Mouse (Mus musculus) brain, embryonic 14.5 days (tissue): ENCODE results near the gene Ak1. TPM values are rescaled to one million over a fixed set of nuclear protein-coding genes. Genes with fewer than 3 reads are reported as not detected.

Experiments used
- DNase-seq: peaks from one replicate; pipeline ENCODE4 v3.0.0-alpha.2; 2011; ENCODE audit warnings: low read depth
- CTCF ChIP-seq: fragments of 200-500 bp; IDR thresholded peaks from 2 replicates; pipeline ENCODE4 v1.5.1; 2012; ENCODE audit warnings: inconsistent platforms, mild to moderate bottlenecking, moderate library complexity, borderline replicate concordance; ENCODE audit not compliant: insufficient read depth, insufficient read length; ENCODE audit errors: extremely low read depth
- POLR2A ChIP-seq: fragments of 200-500 bp; IDR thresholded peaks from 2 replicates; pipeline ENCODE4 v1.6.1; 2012; ENCODE audit warnings: mild to moderate bottlenecking, inconsistent platforms, borderline replicate concordance; ENCODE audit not compliant: poor library complexity, insufficient read depth, insufficient read length, severe bottlenecking; ENCODE audit errors: extremely low read depth
- polyA plus RNA-seq: library from polyadenylated mRNA; depleted of rRNA; stranded (reverse); fragments of >200 nt; gene quantifications from 2 replicates; pipeline ENCODE4 v1.2.3, GENCODE M21; 2012; rRNA removed

Ak1 gene
- 31.0 and 41.5 TPM in 2 replicates for polyA plus RNA-seq

GRCm38 (mm10) chr2:32621517-32621859 is at the start of gene Ak1:
TSS of gene Ak1 (plus strand) at chr2:32621758.
- no peak for TF ChIP-seq POLR2A
- DNase-seq, result no peak

- TF ChIP-seq POLR2A (no peak), CTCF (no peak)
- DNase-seq, result no peak
Observed at GRCm38 (mm10) chr2:32572196-32572595, 49.4 kb upstream of the Ak1 start.

- DNase-seq, result no peak
- TF ChIP-seq CTCF (no peak), POLR2A (no peak)
Observed at GRCm38 (mm10) chr2:32574497-32574896, 47.1 kb upstream of the Ak1 start, which contains the start of gene Pip5kl1. TSS of gene Pip5kl1 (plus strand) at chr2:32574797.

DNA sequence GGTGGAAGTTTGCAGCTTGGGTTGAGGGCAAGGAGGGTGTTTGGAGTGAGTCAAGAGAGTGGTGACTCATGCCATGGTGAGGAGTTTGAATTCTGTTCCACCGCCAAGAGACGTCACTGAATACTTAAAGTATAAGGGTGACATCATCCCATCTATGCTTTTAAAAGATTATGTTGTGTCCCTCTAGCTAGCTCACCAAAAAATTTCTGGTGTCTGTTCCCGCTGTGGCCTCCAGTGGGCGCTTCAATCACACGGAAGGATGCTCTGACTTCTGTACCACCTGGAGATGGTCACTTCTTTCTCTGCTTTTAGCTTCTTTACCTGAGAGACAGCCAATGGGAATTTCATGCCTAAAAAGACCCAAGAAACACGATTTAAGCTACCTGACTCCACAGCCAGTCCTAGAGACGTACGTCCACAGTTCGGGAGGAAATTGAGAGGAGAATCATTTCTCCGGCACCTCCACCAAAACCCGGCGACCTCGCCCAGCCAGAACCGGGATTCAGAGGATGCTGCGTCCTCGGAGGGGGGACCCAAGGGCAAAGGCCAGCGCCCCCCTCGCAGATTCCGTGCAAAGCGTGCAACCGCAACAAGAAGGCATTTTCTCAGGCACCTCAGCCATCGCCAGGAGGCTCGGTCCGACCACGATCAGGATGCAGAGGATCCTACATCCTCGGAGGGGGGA is 46.5 kb upstream of the Ak1 start:
- no peak for TF ChIP-seq POLR2A
- TF ChIP-seq CTCF, result peak; percentile 89
- DNase-seq, result peak; percentile 68

DNA sequence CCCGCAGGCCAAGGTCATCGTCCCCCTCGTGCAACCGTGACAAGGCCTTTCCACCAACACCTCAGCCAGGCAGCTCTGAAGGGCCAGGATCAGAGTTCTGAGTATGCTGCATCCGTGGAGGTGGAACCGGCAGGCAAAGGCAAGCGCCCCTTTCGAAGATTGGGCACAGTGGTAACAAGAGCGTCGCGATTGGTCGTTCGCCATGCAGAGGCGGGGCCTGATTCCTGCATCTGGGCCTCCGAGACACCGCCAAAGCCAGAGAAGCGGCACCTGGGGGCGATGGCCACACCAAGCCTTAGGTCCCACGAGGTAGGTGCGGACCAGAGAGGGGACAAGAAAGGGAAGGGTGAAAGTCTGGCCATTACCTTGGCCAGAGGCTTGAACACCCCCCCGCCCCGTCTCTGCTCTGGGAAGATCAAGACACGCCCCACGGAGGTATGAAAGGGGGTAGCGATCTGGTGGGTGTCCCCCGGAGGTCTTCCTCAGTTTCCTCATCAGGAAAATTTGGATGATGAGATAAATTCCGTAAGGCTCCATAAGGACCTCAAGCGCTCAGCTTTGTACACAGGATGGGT is 45.9 kb upstream of the Ak1 start, which contains the start of gene 9430097D07Rik:
TSS of gene 9430097D07Rik (minus strand) at position 99 of the 575 bp plus-strand sequence.
- TF ChIP-seq CTCF (no peak), POLR2A (no peak)
- peak; percentile 89 for DNase-seq

- no peak for DNase-seq
- TF ChIP-seq CTCF, result no peak
- TF ChIP-seq POLR2A, result no peak
Observed at GRCm38 (mm10) chr2:32576532-32576931, 45.0 kb upstream of the Ak1 start.

GRCm38 (mm10) chr2:32578146-32579046 is 43.2 kb upstream of the Ak1 start:
- DNase-seq, result no peak
- TF ChIP-seq CTCF (no peak), POLR2A (no peak)

DNA sequence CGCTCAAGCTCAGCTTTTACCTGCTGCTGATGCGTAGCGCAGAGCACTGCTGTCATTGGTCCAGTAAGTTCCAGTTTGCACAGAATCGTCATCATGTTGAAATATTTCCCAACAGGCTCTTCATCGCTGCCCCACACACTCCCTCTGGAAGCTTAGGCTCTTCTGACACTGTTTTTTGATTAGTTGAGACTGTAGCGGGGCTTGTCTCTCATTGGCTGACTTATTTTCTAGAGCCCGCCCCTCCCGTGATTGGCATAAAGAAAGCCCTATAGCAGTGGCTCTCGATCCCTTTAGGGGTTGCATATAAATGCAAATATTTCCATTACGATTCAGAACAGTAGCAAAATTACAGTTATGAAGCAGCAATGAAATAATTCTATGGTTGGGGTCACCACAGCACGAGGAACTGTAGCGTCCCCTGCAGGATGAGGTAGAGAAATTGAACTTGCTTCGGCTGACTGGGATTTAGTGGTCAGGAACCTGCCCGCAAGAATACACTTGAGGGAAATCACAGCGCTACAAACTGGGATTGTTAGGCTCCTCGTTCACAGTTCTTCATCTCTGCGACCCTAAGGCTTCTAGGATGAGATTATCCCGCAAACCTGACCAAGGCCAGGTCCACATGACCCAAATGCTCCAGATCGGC is 40.0 kb upstream of the Ak1 start:
- DNase-seq, result peak; percentile 90
- TF ChIP-seq POLR2A, result no peak
- TF ChIP-seq CTCF, result no peak

- peak; percentile 89 for DNase-seq
- TF ChIP-seq CTCF (peak; percentile 96), POLR2A (peak; percentile 25; the same call in 1 of the 2 replicates)
Observed at GRCm38 (mm10) chr2:32582830-32583799, 38.4 kb upstream of the Ak1 start.

GRCm38 (mm10) chr2:32585149-32585714 is 36.3 kb upstream of the Ak1 start:
- no peak for DNase-seq
- no peak for TF ChIP-seq CTCF
- no peak for TF ChIP-seq POLR2A
